Mouse (Mus musculus) embryonic facial prominence, embryonic 12.5 days (tissue): ENCODE results near the gene Olfr102. TPM values are rescaled to one million over a fixed set of nuclear protein-coding genes. Genes with fewer than 3 reads are reported as not detected.
A peak's percentile ranks its signal among the peaks of the same experiment; 100 is the strongest.

Experiments used
- ATAC-seq: fragments of 200-750 bp; cut with Nextera tagmentation; 2 replicates; pipeline ENCODE4 v1.8.0; 2017; ENCODE audit not compliant: insufficient number of reproducible peaks, insufficient read depth, low FRiP score, low TSS enrichment
- H3K27ac ChIP-seq: fragments of 300-500 bp; sonication (generic); 2 replicates; pipeline ENCODE4 v1.5.1; 2016; ENCODE audit warnings: mild to moderate bottlenecking
- H3K27me3 ChIP-seq: fragments of 300-500 bp; sonication (generic); 2 replicates; pipeline ENCODE4 v1.6.1; 2016; ENCODE audit warnings: mild to moderate bottlenecking, moderate library complexity
- H3K36me3 ChIP-seq: fragments of 300-500 bp; sonication (generic); 2 replicates; pipeline ENCODE4 v1.6.1; 2016; ENCODE audit warnings: mild to moderate bottlenecking
- H3K4me1 ChIP-seq: fragments of 300-500 bp; sonication (generic); 2 replicates; pipeline ENCODE4 v1.6.1; 2016
- H3K4me2 ChIP-seq: fragments of 300-500 bp; sonication (generic); replicated peaks from 2 replicates; pipeline ENCODE4 v1.6.1; 2016; ENCODE audit warnings: mild to moderate bottlenecking, moderate library complexity
- H3K4me3 ChIP-seq: fragments of 300-500 bp; sonication (generic); 2 replicates; pipeline ENCODE4 v1.5.1; 2016; ENCODE audit warnings: mild to moderate bottlenecking
- H3K9ac ChIP-seq: fragments of 300-500 bp; sonication (generic); 2 replicates; pipeline ENCODE4 v1.6.1; 2016; ENCODE audit warnings: mild to moderate bottlenecking, moderate library complexity
- H3K9me3 ChIP-seq: fragments of 300-500 bp; sonication (generic); 2 replicates; pipeline ENCODE4 v1.6.1; 2016; ENCODE audit warnings: mild to moderate bottlenecking, moderate library complexity
- WGBS: fragments of 180-500 bp; shearing (Covaris S2); methylation state at CpG from one replicate; pipeline ENCODE4 v1.1.7; 2016; 5-methylcytosine and 5-hydroxymethylcytosine counted together
- polyA plus RNA-seq: library from polyadenylated mRNA; unstranded; fragments of >200 nt; fragmentation: Nextera tagmentation; extraction: Ambion mirVana; gene quantifications from 2 replicates; pipeline ENCODE4 v1.2.1, GENCODE M21; 2016

The Olfr102 gene
- not detected in 2 replicates for polyA plus RNA-seq

DNA sequence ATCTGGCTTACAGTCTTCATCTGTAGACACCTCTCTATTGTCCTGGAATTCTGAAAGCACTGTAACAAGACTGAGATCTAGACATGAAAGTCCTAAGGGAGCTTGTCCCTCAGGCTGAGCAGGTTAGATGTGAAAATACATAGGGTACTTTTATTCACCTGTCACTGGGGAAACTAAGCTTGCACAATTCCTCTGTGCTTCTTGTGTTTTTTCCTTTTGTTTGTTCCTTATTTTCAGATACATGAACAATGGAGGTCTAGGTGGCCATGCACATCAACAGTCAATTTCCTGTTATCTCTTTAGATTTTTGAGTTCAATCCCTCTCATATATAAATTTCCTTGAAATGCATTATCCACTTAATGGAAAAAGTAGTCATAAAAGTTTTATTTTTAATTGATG lies at the start of gene Olfr102:
Gene Olfr102 (minus strand): TSS at position 101 of the 400 bp plus-strand sequence.
- H3K9me3 ChIP-seq, result no peaks in the 10 kb centered on the region
- no peaks in the 10 kb centered on the region for H3K36me3 ChIP-seq
- no peak for ATAC-seq
- no peak within 1 kb of the TSS for H3K27ac ChIP-seq
- no peak within 1 kb of the TSS for H3K4me2 ChIP-seq
- no peak within 1 kb of the TSS for H3K9ac ChIP-seq
- no peaks in the 10 kb centered on the region for H3K4me1 ChIP-seq
- H3K27me3 ChIP-seq, result no peaks in the 10 kb centered on the region
- no peak within 1 kb of the TSS for H3K4me3 ChIP-seq

DNA sequence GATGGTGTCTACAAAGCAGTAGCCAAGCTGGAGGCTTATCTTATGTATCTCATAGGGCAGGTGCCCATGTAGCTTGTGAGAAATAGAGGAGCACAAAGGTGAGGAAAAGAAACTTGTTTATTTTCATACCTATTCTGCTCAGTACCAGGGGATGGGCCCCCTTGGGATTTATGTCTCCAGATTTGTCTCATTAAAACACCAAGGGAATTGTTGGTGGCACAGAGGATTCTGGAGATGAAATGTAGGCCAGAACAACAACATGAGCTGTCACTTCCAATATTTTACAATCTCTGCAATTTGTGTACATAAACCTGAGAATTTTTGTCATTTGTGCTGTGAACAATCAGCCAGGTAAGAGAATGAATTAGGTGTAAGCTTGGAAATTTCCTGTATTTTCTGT lies 42.4 kb upstream of the Olfr102 start, which contains the start of gene Olfr104-ps:
Gene Olfr104-ps (plus strand): TSS at position 301 of the 400 bp plus-strand sequence.
- Histone ChIP-seq H3K27ac (no peak within 1 kb of the TSS), H3K27me3 (no peaks in the 10 kb centered on the region), H3K4me3 (no peak within 1 kb of the TSS), H3K4me1 (no peaks in the 10 kb centered on the region), H3K36me3 (no peaks in the 10 kb centered on the region), H3K4me2 (no peak within 1 kb of the TSS), H3K9ac (no peak within 1 kb of the TSS), H3K9me3 (no peaks in the 10 kb centered on the region)
- ATAC-seq, result no peak

DNA sequence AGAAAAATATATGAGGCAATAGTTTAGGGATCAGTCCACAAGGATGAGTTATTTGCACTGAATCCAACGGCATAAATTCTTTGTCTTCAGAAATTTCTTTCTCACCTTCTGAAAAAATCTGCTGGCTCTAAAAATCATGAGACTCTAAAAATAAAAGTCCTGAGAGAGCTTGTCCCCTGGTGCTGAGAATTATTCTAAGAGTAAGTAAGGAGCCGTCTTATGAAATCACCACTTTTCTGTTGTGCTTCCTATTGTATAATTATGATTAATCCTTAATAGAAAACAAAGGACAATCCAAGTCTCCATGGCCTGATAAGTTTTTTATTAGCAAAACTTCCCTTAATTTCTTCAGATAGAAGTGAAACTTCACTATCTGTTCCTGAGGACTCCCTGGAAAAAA lies 22.7 kb upstream of the Olfr102 start, which contains the start of gene Olfr103:
Gene Olfr103 (minus strand): TSS at position 101 of the 400 bp plus-strand sequence.
- Histone ChIP-seq H3K27me3 (no peaks in the 10 kb centered on the region), H3K9ac (no peak within 1 kb of the TSS), H3K36me3 (no peaks in the 10 kb centered on the region), H3K9me3 (no peaks in the 10 kb centered on the region), H3K4me3 (no peak within 1 kb of the TSS), H3K4me1 (no peaks in the 10 kb centered on the region), H3K27ac (no peak within 1 kb of the TSS), H3K4me2 (no peak within 1 kb of the TSS)
- 85% methylated on average over 2 of the region's 2 CpGs for WGBS
- no peak for ATAC-seq

DNA sequence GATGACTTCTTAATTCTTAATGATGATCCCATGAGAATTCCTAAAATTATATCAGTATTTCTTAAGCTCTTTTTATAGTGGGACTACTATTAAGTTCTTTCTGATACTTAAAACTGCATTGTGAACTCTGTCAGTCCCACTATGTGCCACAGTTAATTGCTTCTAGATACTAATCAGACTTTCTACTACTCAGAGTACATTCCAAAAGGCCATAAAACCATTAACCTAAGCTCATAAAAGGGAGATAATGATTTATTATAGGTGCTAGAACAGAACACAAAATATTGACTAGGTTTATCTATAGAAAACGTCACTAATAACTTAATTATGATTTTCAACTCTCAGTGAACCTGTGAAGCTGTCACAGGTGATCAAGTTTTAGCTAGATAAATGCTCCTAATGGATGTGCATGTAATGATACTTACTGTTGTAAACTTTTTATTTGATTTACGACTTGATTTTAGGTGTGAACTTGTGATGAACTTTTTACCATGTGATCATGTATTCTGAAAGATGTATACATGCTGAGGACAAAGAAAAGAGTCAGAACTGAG lies 6.6 kb downstream of the Olfr102 start:
- no peaks in the 10 kb centered on the region for H3K27me3 ChIP-seq
- H3K4me3 ChIP-seq, result no peak overlapping the region
- H3K27ac ChIP-seq, result no peak overlapping the region
- WGBS, result 53% methylated on average over 2 of the region's 2 CpGs
- no peak overlapping the region for H3K9ac ChIP-seq
- no peak overlapping the region for H3K4me2 ChIP-seq
- no peaks in the 10 kb centered on the region for H3K4me1 ChIP-seq
- no peak for ATAC-seq
- no peaks in the 10 kb centered on the region for H3K9me3 ChIP-seq
- no peaks in the 10 kb centered on the region for H3K36me3 ChIP-seq

DNA sequence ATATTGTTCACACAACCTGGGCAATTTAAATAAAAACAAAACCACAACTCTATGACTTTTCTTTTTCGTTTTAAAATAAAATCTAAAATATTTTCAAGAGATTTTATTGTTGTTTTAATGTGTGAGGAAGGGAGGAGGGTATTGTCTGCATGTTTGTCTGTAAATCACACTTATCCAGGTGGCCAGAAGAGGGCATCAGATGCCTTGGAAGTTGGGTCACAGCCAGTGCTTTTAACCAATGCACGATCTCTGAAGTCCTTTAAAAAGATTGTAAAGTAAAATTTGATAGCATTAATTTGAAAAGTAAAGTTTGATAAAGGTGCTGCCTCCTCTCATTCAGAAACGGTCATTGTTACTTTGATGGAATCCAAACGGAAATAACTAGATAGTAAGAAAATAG lies 8.4 kb downstream of the Olfr102 start:
- Histone ChIP-seq H3K4me3 (no peak overlapping the region), H3K4me2 (no peak overlapping the region), H3K27ac (no peak overlapping the region), H3K9ac (no peak overlapping the region), H3K27me3 (no peaks in the 10 kb centered on the region), H3K4me1 (no peaks in the 10 kb centered on the region), H3K36me3 (no peaks in the 10 kb centered on the region), H3K9me3 (no peaks in the 10 kb centered on the region)
- ATAC-seq, result no peak
- WGBS, result 37% methylated on average over 4 of the region's 4 CpGs

DNA sequence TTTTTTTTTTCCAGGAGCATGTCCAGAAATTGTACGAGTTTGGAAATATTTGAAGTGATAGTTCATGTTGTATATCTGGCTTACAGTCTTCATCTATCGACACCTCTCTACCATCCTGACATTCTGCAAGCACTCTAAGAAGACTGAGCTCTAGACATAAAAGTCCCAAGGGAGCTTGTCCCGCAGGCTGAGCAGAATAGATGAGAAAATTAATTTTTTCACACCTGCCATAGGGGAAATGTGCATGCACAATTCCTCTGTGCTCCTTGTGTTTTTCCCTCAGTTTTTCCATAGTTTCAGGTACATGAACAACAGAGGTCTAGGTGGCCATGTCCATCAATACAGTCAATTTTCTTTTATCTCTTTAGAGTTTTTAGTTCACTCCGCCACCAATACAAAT lies 12.6 kb downstream of the Olfr102 start, which contains the start of gene Olfr101:
Gene Olfr101 (minus strand): TSS at position 101 of the 400 bp plus-strand sequence.
- ATAC-seq, result no peak
- no peak within 1 kb of the TSS for H3K4me2 ChIP-seq
- 81% methylated on average over 4 of the region's 4 CpGs for WGBS
- no peaks in the 10 kb centered on the region for H3K9me3 ChIP-seq
- H3K4me3 ChIP-seq, result no peak within 1 kb of the TSS
- H3K27me3 ChIP-seq, result no peaks in the 10 kb centered on the region
- H3K36me3 ChIP-seq, result no peaks in the 10 kb centered on the region
- no peaks in the 10 kb centered on the region for H3K4me1 ChIP-seq
- no peak within 1 kb of the TSS for H3K9ac ChIP-seq
- no peak within 1 kb of the TSS for H3K27ac ChIP-seq

DNA sequence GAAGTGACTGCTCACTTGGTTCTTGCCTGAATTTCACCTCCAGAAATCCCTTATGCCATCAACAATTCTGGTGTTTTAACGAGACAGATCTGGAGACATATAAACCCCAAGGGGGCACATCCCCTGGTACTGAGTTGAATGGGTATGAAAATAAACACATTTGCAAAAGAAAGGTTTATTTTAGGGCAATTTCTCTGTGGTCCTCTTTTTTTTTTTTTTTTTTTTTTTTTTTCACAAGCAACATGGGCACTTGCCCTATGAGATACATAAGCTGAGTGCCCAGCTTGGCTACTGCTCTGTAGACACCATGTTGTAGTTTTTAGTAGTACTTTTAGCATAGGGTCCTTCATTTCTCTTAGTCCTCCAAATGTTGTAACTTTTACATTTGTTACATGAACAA lies 33.5 kb downstream of the Olfr102 start, which contains the start of gene Olfr99:
Gene Olfr99 (minus strand): TSS at position 101 of the 400 bp plus-strand sequence.
- H3K9me3 ChIP-seq, result no peaks in the 10 kb centered on the region
- H3K27ac ChIP-seq, result no peak within 1 kb of the TSS
- ATAC-seq, result no peak

DNA sequence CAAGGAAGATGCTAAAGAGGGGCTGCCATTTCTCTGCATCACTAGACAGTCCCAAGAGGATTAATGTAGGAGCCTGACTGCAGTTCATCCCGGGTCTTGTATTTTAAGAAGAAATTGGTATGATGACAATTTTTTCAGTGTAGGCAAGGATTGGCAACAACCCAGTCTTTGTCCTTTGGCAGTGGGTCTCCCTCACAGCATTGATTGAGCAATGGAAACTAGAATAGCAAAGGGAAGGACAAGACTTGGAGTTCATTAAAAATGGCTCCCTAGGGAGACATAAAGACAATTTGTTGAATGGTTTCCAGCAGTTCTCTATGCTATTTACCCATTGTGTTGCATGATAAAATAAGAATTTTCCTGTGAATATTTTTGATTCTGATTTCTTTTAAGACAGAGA lies 36.5 kb downstream of the Olfr102 start:
- no peak overlapping the region for H3K4me3 ChIP-seq
- ATAC-seq, result no peak
- no peaks in the 10 kb centered on the region for H3K9me3 ChIP-seq
- H3K9ac ChIP-seq, result no peak overlapping the region
- H3K4me2 ChIP-seq, result no peak overlapping the region
- no peaks in the 10 kb centered on the region for H3K36me3 ChIP-seq
- H3K4me1 ChIP-seq, result no peaks in the 10 kb centered on the region
- 75% methylated on average over 1 of the region's 1 CpGs for WGBS
- H3K27ac ChIP-seq, result no peak overlapping the region
- H3K27me3 ChIP-seq, result no peaks in the 10 kb centered on the region

More for the DNA sequence above, 33.5 kb downstream of the Olfr102 start, which contains the start of gene Olfr99:
- Histone ChIP-seq H3K27me3 (no peaks in the 10 kb centered on the region), H3K4me2 (no peak within 1 kb of the TSS), H3K36me3 (no peaks in the 10 kb centered on the region), H3K4me3 (no peak within 1 kb of the TSS), H3K9ac (no peak within 1 kb of the TSS), H3K4me1 (no peaks in the 10 kb centered on the region)
- WGBS, result 63% methylated on average over 1 of the region's 1 CpGs

DNA sequence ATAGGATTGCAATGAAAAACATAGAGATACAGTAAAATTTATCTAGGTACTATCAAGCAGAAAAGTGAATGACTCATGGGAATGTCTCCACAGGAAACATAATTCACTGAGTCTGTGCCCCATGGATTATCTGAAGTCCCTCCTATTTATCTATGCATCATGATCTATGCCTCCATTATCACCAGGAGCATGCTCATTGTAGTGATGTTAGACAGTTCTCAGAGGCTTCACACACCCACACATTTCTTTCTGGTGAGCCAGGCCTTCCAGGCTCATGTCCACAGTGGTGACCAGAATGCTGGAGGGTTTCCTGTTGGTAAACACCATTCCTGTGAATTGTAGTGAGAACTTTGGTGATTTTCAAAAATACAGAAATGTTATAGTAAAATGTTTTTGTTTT lies 40.3 kb downstream of the Olfr102 start:
- no peak for ATAC-seq

DNA sequence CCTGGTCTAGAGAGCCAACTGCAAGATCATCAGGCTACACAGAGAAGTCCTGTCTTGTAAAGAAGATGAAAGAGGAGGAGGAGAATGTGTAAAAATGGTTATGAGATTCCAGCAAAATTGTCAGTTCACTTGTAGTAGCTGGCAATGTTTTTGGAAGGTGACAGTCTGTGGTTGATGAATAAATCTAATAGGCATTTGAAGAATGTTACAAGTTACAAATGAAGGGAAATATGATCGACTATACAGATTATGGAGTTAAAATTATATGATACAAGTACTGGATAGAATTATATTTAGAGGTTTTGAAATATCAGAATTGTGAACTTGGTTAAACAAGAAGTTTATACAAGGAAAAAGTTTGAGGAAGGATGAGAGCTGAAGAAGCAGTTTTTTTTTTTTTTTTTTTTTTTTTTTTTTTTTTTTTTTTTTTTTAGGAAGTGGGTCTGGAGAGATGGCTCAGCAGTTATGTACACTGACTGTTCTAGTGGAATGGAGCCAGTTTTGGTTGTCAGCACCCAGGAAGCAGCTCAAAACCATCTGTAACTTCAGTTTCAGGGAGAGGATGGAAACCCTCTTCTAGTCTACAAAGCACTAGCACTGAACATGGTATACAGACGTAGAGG lies 41.1 kb downstream of the Olfr102 start:
- no peak for ATAC-seq
- Histone ChIP-seq H3K27me3 (no peaks in the 10 kb centered on the region), H3K4me1 (no peaks in the 10 kb centered on the region), H3K4me3 (no peak overlapping the region), H3K27ac (no peak overlapping the region), H3K4me2 (no peak overlapping the region), H3K36me3 (no peaks in the 10 kb centered on the region), H3K9me3 (no peaks in the 10 kb centered on the region), H3K9ac (no peak overlapping the region)
- 81% methylated on average over 2 of the region's 2 CpGs for WGBS

More for the DNA sequence above, 40.3 kb downstream of the Olfr102 start:
- Histone ChIP-seq H3K27ac (no peak overlapping the region), H3K27me3 (no peaks in the 10 kb centered on the region), H3K9me3 (no peaks in the 10 kb centered on the region), H3K9ac (no peak overlapping the region), H3K4me3 (no peak overlapping the region), H3K36me3 (no peaks in the 10 kb centered on the region), H3K4me1 (no peaks in the 10 kb centered on the region), H3K4me2 (no peak overlapping the region)

DNA sequence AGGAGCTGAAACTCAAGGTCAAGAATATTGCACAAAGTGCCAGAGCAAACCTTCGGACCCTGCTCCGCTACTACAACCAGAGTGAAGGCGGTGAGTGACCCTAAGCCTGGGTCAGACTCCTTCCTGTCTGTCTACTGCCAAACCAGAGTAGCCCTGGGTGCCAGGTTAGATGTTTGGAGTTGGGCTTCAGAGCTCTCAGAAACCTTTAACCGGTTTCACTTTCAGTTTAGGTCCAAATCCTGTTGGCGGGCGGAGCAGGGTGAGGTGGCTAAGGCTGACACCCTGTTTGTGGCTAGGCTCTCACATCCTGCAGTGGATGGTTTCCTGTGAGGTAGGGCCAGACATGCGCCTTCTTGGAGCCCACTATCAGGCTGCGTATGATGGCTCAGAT lies 46.2 kb downstream of the Olfr102 start:
- no peaks in the 10 kb centered on the region for H3K4me1 ChIP-seq
- WGBS, result 66% methylated on average over 8 of the region's 8 CpGs
- no peaks in the 10 kb centered on the region for H3K9me3 ChIP-seq
- ATAC-seq, result 0 out of 2 replicates have a peak, but pooled peaks have one; percentile 10
- H3K4me3 ChIP-seq, result peak overlapping the region; percentile 35
- H3K27me3 ChIP-seq, result no peaks in the 10 kb centered on the region
- no peak overlapping the region for H3K27ac ChIP-seq
- H3K4me2 ChIP-seq, result peak overlapping the region; percentile 70
- no peak overlapping the region for H3K9ac ChIP-seq
- no peaks in the 10 kb centered on the region for H3K36me3 ChIP-seq

DNA sequence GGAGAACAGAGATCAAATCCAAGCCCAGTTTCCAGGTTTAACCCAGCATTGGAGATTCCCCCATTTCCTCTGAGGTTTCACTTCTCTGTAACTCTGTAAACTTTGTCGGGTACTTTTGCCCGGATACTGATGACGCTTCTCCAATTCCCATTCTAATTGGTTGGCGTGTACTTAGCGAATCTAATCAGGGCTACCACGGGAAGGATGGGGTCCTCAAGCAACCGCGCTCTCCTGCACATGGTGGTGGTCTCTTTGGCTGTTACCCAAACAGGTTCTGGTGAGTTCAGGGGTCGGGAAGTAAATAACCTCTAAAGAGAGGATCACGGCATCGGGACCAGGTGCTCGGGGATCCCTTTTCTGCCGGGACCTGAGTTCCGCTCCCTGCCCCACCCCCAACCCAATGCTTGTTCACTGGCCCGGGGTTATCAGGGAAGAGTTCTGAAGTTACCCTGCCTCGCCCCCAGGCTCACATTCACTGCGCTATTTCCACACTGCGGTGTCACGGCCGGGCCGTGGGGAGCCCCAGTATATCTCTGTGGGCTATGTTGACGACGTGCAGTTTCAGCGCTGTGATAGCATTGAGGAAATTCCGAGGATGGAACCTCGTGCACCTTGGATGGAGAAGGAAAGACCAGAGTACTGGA lies 46.7 kb downstream of the Olfr102 start, which contains the start of gene H2-M3:
Gene H2-M3 (plus strand): TSS at position 163 of the 644 bp plus-strand sequence.
- H3K36me3 ChIP-seq, result no peaks in the 10 kb centered on the region
- ATAC-seq, result peak; percentile 90
- no peaks in the 10 kb centered on the region for H3K9me3 ChIP-seq
- H3K4me2 ChIP-seq, result peak within 1 kb of the TSS; percentile 70
- H3K27me3 ChIP-seq, result no peaks in the 10 kb centered on the region
- no peak within 1 kb of the TSS for H3K9ac ChIP-seq
- no peak within 1 kb of the TSS for H3K27ac ChIP-seq
- peak within 1 kb of the TSS; percentile 35 for H3K4me3 ChIP-seq
- H3K4me1 ChIP-seq, result no peaks in the 10 kb centered on the region
- 4% methylated on average over 26 of the region's 26 CpGs for WGBS
